Mouse (Mus musculus) spleen, adult 18-20 months (tissue): ENCODE measurements at regions not wholly inside any gene's neighbourhood (a gene's known extent, or its start where the extent isn't known, plus 50 kb on each side); places are given as distances from the start of the nearest gene placed in this dataset.

Experiments
- DNase-seq, 2 experiments: peaks; one replicate each; pipeline ENCODE4 v3.0.0; 2022; ENCODE audit warnings: mixed read lengths in 2 of 2

GRCm38 (mm10) chr17:62058016-62058415, 823.1 kb downstream of the Efna5 start:
- no peak for DNase-seq

GRCm38 (mm10) chr17:62054801-62055200, 826.3 kb downstream of the Efna5 start:
- DNase-seq = no peak

DNA sequence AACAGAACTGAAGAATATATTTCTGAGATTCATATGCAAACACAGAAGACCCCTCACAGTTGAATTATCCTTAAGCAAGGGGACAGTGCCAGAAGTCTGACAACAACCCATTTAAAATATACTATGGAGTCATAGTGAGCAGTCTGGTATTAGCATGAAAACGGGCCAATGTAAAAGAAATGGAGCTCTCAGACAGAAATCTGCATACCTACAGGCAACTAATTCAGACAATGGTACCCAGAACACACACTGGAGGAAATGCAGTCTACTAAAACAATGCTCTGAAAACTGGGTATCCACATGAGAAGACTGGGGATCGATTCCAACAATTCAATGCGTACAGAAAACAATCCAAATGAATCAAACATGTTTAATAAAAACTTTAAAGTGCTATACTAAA, 832.1 kb downstream of the Efna5 start:
- no peak for DNase-seq

- no peak for DNase-seq
These were observed 850.5 kb downstream of the Efna5 start for GRCm38 (mm10) chr17:62030614-62031013.
